Mouse (Mus musculus) liver, adult 2 months (tissue): Measurements from ENCODE around the gene Ptma. TPM values are rescaled to one million over a fixed set of nuclear protein-coding genes. Genes with fewer than 3 reads are reported as not detected.

ENCODE experiments used
- DNase-seq: peaks from one replicate; pipeline ENCODE4 v3.0.0-alpha.2; 2011; ENCODE audit warnings: low read depth, low spot score; ENCODE audit errors: extremely low read depth
- H3K27ac ChIP-seq: fragments of 200-500 bp; replicated peaks from 2 replicates; pipeline ENCODE4 v1.5.1; 2012; ENCODE audit warnings: low read depth, mild to moderate bottlenecking, control low read depth, inconsistent platforms, low read length; ENCODE audit not compliant: insufficient read depth
- H3K27me3 ChIP-seq: fragments of 200-500 bp; 2 replicates; pipeline ENCODE4 v1.6.1; 2012; ENCODE audit warnings: mild to moderate bottlenecking, moderate library complexity, low read length, inconsistent platforms; ENCODE audit not compliant: control insufficient read depth, insufficient read depth
- H3K36me3 ChIP-seq: fragments of 200-500 bp; 2 replicates; pipeline ENCODE4 v1.6.1; 2012; ENCODE audit warnings: low read length, inconsistent platforms; ENCODE audit not compliant: control insufficient read depth, insufficient read depth
- H3K4me1 ChIP-seq: fragments of 200-500 bp; 2 replicates; pipeline ENCODE4 v1.6.1; 2011; ENCODE audit warnings: low read length; ENCODE audit not compliant: control insufficient read depth, insufficient read depth
- H3K4me3 ChIP-seq: fragments of 200-500 bp; 2 replicates; pipeline ENCODE4 v1.5.1; 2011; ENCODE audit warnings: low read depth, mild to moderate bottlenecking, control low read depth, low read length, moderate library complexity; ENCODE audit not compliant: insufficient read depth
- H3K79me2 ChIP-seq: fragments of 200-500 bp; 2 replicates; pipeline ENCODE4 v1.6.1; 2012; ENCODE audit warnings: inconsistent platforms, mild to moderate bottlenecking, low read length, moderate library complexity; ENCODE audit not compliant: control insufficient read depth, insufficient read depth
- H3K9ac ChIP-seq: fragments of 200-500 bp; 2 replicates; pipeline ENCODE4 v1.6.1; 2012; ENCODE audit warnings: low read depth, mild to moderate bottlenecking, control low read depth, inconsistent platforms, low read length
- CTCF ChIP-seq: fragments of 200-500 bp; IDR thresholded peaks from 2 replicates; pipeline ENCODE4 v1.5.1; 2011; ENCODE audit warnings: low read depth, low read length, control low read depth
- POLR2A ChIP-seq: fragments of 200-500 bp; IDR thresholded peaks from 2 replicates; pipeline ENCODE4 v1.6.1; 2011; ENCODE audit warnings: low read length, control low read depth; ENCODE audit not compliant: insufficient read depth; ENCODE audit errors: extremely low read depth
- WGBS: fragments of 180-500 bp; shearing (Covaris S2); methylation state at CpG from one replicate; pipeline ENCODE4 v1.1.7; 2018; 5-methylcytosine and 5-hydroxymethylcytosine counted together
- polyA plus RNA-seq: library from polyadenylated mRNA; depleted of rRNA; stranded (reverse); fragments of >200 nt; gene quantifications from 2 replicates; pipeline ENCODE4 v1.2.3, GENCODE M21; 2012
- total RNA-seq: library from RNA; depleted of rRNA; stranded (reverse); fragments of >200 nt; gene quantifications from 2 replicates; pipeline ENCODE4 v1.2.3, GENCODE M21; 2014

Ptma gene
- total and polyA plus RNA-seq, 2 experiments, result 240 to 259 TPM

GRCm38 (mm10) chr1:86524619-86525498 is 1.7 kb upstream of the Ptma start:
- Histone ChIP-seq H3K4me3 (peak overlapping the region; percentile 71; the same call in 1 of the 2 replicates), H3K9ac (peak overlapping the region; percentile 66), H3K27me3 (no peaks in the 10 kb centered on the region), H3K27ac (peak overlapping the region; percentile 98), H3K4me1 (peaks cover 8% of the 10 kb centered on the region; the same call in 1 of the 2 replicates), H3K79me2 (peaks cover 13% of the 10 kb centered on the region; the same call in 1 of the 2 replicates), H3K36me3 (no peaks in the 10 kb centered on the region)
- DNase-seq, result peak; percentile 92
- TF ChIP-seq CTCF (peak; percentile 91), POLR2A (0 out of 2 replicates have a peak, but pooled peaks have one; percentile 24)
- 8% methylated on average over 53 of the region's 53 CpGs for WGBS

DNA sequence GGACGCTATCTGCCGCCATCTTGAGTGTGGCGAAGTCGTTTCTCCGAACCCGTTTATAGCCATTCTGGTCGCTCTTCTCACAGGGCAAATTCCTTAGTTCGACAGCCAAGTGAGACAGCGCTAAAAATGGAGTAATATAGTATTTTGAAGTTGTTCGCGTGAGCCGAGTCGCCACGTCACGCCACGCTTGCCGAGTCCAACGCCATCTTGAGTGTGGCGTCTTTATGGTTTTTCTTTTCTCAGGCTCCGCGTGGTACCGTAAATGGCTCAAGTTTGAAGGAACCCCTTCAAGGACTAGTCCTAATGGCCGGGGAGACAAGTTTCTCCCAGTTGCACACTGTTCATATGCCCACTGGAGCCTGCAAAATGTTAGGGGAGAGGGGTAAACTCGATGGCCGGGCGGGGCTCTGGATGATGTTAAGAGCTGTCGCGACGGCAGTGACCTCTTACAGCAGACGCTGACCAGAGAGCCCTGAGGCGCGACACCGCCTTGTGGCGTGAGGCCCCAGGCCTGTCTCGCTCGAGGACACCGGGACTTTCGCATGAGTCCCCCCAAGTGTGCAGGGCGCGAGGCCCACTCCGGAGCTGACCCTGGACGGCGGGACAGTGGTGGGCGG is 919 bp upstream of the Ptma start:
- H3K4me1 ChIP-seq, result peaks cover 8% of the 10 kb centered on the region; the same call in 1 of the 2 replicates
- H3K9ac ChIP-seq, result peak overlapping the region; percentile 88
- peaks cover 1% of the 10 kb centered on the region; the same call in 1 of the 2 replicates for H3K36me3 ChIP-seq
- H3K79me2 ChIP-seq, result peaks cover 13% of the 10 kb centered on the region; the same call in 1 of the 2 replicates
- DNase-seq, result peak; percentile 58
- H3K27ac ChIP-seq, result peak overlapping the region; percentile 98
- H3K27me3 ChIP-seq, result no peaks in the 10 kb centered on the region
- peak overlapping the region; percentile 71 for H3K4me3 ChIP-seq
- under 1% methylated on average over 44 of the region's 44 CpGs for WGBS
- 0 out of 2 replicates have a peak, but pooled peaks have one; percentile 8 for TF ChIP-seq CTCF
- TF ChIP-seq POLR2A, result no peak

- Histone ChIP-seq H3K4me3 (peak overlapping the region; percentile 88), H3K9ac (peak overlapping the region; percentile 98), H3K36me3 (peaks cover 3% of the 10 kb centered on the region; the same call in 1 of the 2 replicates), H3K79me2 (peaks cover 13% of the 10 kb centered on the region; the same call in 1 of the 2 replicates), H3K27me3 (no peaks in the 10 kb centered on the region), H3K27ac (peak overlapping the region; percentile 83), H3K4me1 (peaks cover 13% of the 10 kb centered on the region)
- TF ChIP-seq POLR2A (peak; percentile 10; the same call in 1 of the 2 replicates), CTCF (no peak)
- DNase-seq, result no peak
- WGBS, result 1% methylated on average over 107 of the region's 111 CpGs
These were observed 468 bp downstream of the Ptma start for GRCm38 (mm10) chr1:86526789-86527598.

- peak; percentile 67 for DNase-seq
- H3K4me1 ChIP-seq, result peaks cover 12% of the 10 kb centered on the region
These were observed 1.3 kb downstream of the Ptma start for GRCm38 (mm10) chr1:86527599-86528486.

More at GRCm38 (mm10) chr1:86527599-86528486, 1.3 kb downstream of the Ptma start:
- peak overlapping the region; percentile 88 for H3K4me3 ChIP-seq
- H3K9ac ChIP-seq, result peak overlapping the region; percentile 98
- H3K27ac ChIP-seq, result peak overlapping the region; percentile 83
- H3K36me3 ChIP-seq, result peaks cover 3% of the 10 kb centered on the region; the same call in 1 of the 2 replicates
- H3K79me2 ChIP-seq, result peaks cover 13% of the 10 kb centered on the region; the same call in 1 of the 2 replicates
- no peaks in the 10 kb centered on the region for H3K27me3 ChIP-seq
- under 1% methylated on average over 83 of the region's 89 CpGs for WGBS
- TF ChIP-seq POLR2A (peak; percentile 33; the same call in 1 of the 2 replicates), CTCF (peak; percentile 80)
